Mouse (Mus musculus) gastrocnemius, adult 18-20 months (tissue): ENCODE results near the gene Map3k19. TPM values are rescaled to one million over a fixed set of nuclear protein-coding genes. Genes with fewer than 3 reads are reported as not detected.

ENCODE experiments used
- DNase-seq: peaks from one replicate; pipeline ENCODE4 v3.0.0; 2021; ENCODE audit warnings: low spot score
- total RNA-seq, 2 experiments: library from RNA; stranded (reverse); gene quantifications; 2 replicates each; pipeline ENCODE4 v1.2.3; 2021

Gene Map3k19
- total RNA-seq, 2 experiments from 2014 or later, result 0.05 TPM; not detected in 1

- DNase-seq, result no peak
These were observed 51.9 kb downstream of the Map3k19 start for GRCm38 (mm10) chr1:127802916-127803315.

GRCm38 (mm10) chr1:127796752-127797151, 58.1 kb downstream of the Map3k19 start:
- DNase-seq, result no peak

- DNase-seq, result no peak
These were observed 58.5 kb downstream of the Map3k19 start for GRCm38 (mm10) chr1:127796341-127796740.

- no peak for DNase-seq
These were observed 59.6 kb downstream of the Map3k19 start for GRCm38 (mm10) chr1:127795087-127795769.

GRCm38 (mm10) chr1:127793459-127793858, 61.4 kb downstream of the Map3k19 start:
- DNase-seq, result no peak

- DNase-seq, result no peak
These were observed 65.9 kb downstream of the Map3k19 start for GRCm38 (mm10) chr1:127788943-127789342.

- DNase-seq, result no peak
These were observed 68.9 kb downstream of the Map3k19 start for GRCm38 (mm10) chr1:127785882-127786281.

- no peak for DNase-seq
These were observed 71.0 kb downstream of the Map3k19 start for GRCm38 (mm10) chr1:127783862-127784261.

- no peak for DNase-seq
These were observed 74.0 kb downstream of the Map3k19 start for GRCm38 (mm10) chr1:127780849-127781248.

GRCm38 (mm10) chr1:127780142-127780541, 74.7 kb downstream of the Map3k19 start:
- DNase-seq, result no peak

- no peak for DNase-seq
These were observed 76.2 kb downstream of the Map3k19 start for GRCm38 (mm10) chr1:127778611-127779010.

GRCm38 (mm10) chr1:127776246-127776645, 78.6 kb downstream of the Map3k19 start:
- no peak for DNase-seq

GRCm38 (mm10) chr1:127775206-127775720, 79.6 kb downstream of the Map3k19 start:
- no peak for DNase-seq

- DNase-seq, result peak; percentile 70
These were observed 80.3 kb downstream of the Map3k19 start for GRCm38 (mm10) chr1:127774501-127774880.

GRCm38 (mm10) chr1:127773803-127774500, 80.9 kb downstream of the Map3k19 start, which contains the start of gene Ccnt2:
Gene Ccnt2 (plus strand): TSS chr1:127774164.
- peak; percentile 98 for DNase-seq

GRCm38 (mm10) chr1:127773198-127773802, 81.5 kb downstream of the Map3k19 start:
- DNase-seq, result no peak

GRCm38 (mm10) chr1:127766741-127767140, 88.1 kb downstream of the Map3k19 start:
- DNase-seq, result no peak

GRCm38 (mm10) chr1:127765468-127765867, 89.4 kb downstream of the Map3k19 start:
- DNase-seq, result no peak
